Mouse (Mus musculus): ENCODE data around the gene Zfp92.
"Not testable (repeated sequence)": the region's sequence is repeated elsewhere in the genome, so short reads cannot be mapped to it uniquely, and the experiment has no call there.

Zfp92 gene

GRCm38 (mm10) chrX:73410880-73411517 is at the start of gene Zfp92:
TSS of gene Zfp92 (plus strand) at chrX:73411096.
- no peak for DNase-seq (ENCODE audit: extremely low read depth, low read depth, low spot score)

GRCm38 (mm10) chrX:73363291-73363690 is 47.6 kb upstream of the Zfp92 start:
- no peak for DNase-seq (ENCODE audit: extremely low read depth, low read depth, low spot score)

- no peak for DNase-seq (ENCODE audit: extremely low read depth, low read depth, low spot score)
Measured at GRCm38 (mm10) chrX:73384419-73384818, 26.5 kb upstream of the Zfp92 start.

GRCm38 (mm10) chrX:73384924-73385323 is 26.0 kb upstream of the Zfp92 start:
- no peak for DNase-seq (ENCODE audit: extremely low read depth, low read depth, low spot score)

GRCm38 (mm10) chrX:73391481-73391880 is 19.4 kb upstream of the Zfp92 start:
- no peak for DNase-seq (ENCODE audit: extremely low read depth, low read depth, low spot score)

- no peak for DNase-seq (ENCODE audit: extremely low read depth, low read depth, low spot score)
Measured at GRCm38 (mm10) chrX:73396446-73396845, 14.4 kb upstream of the Zfp92 start.

- not testable (repeated sequence) for DNase-seq (ENCODE audit: extremely low read depth, low read depth, low spot score)
Measured at GRCm38 (mm10) chrX:73398636-73399035, 12.3 kb upstream of the Zfp92 start, which contains the start of gene Gm18336. TSS of gene Gm18336 (minus strand) at chrX:73398736.

GRCm38 (mm10) chrX:73400951-73401350 is 9.9 kb upstream of the Zfp92 start:
- DNase-seq (ENCODE audit: extremely low read depth, low read depth, low spot score), result no peak

GRCm38 (mm10) chrX:73401616-73402015 is 9.3 kb upstream of the Zfp92 start:
- no peak for DNase-seq (ENCODE audit: extremely low read depth, low read depth, low spot score)

GRCm38 (mm10) chrX:73412767-73413166 is 1.9 kb downstream of the Zfp92 start:
- DNase-seq (ENCODE audit: extremely low read depth, low read depth, low spot score), result no peak

GRCm38 (mm10) chrX:73430036-73430435 is 19.1 kb downstream of the Zfp92 start:
- DNase-seq (ENCODE audit: extremely low read depth, low read depth, low spot score), result no peak

- DNase-seq (ENCODE audit: extremely low read depth, low read depth, low spot score), result no peak
Measured at GRCm38 (mm10) chrX:73432850-73433249, 22.0 kb downstream of the Zfp92 start.

GRCm38 (mm10) chrX:73435252-73435651 is 24.4 kb downstream of the Zfp92 start, which contains the start of gene Trex2:
TSS of gene Trex2 (minus strand) at chrX:73435344.
- no peak for DNase-seq (ENCODE audit: extremely low read depth, low read depth, low spot score)

GRCm38 (mm10) chrX:73441428-73441827 is 30.5 kb downstream of the Zfp92 start:
- no peak for DNase-seq (ENCODE audit: extremely low read depth, low read depth, low spot score)

GRCm38 (mm10) chrX:73451949-73452348 is 41.1 kb downstream of the Zfp92 start:
- no peak for DNase-seq (ENCODE audit: extremely low read depth, low read depth, low spot score)

- DNase-seq (ENCODE audit: extremely low read depth, low read depth, low spot score), result peak; percentile 62
Measured at GRCm38 (mm10) chrX:73458877-73459392, 48.0 kb downstream of the Zfp92 start, which contains the start of gene Haus7. TSS of gene Haus7 (minus strand) at chrX:73459044.

- DNase-seq (ENCODE audit: extremely low read depth, low read depth, low spot score), result no peak
Measured at GRCm38 (mm10) chrX:73460792-73461191, 49.9 kb downstream of the Zfp92 start.

- no peak for DNase-seq (ENCODE audit: extremely low read depth, low read depth, low spot score)
Measured at GRCm38 (mm10) chrX:73465483-73466186, 54.7 kb downstream of the Zfp92 start.

GRCm38 (mm10) chrX:73467446-73468241 is 56.7 kb downstream of the Zfp92 start:
- no peak for DNase-seq (ENCODE audit: extremely low read depth, low read depth, low spot score)

GRCm38 (mm10) chrX:73468330-73468729 is 57.4 kb downstream of the Zfp92 start:
- no peak for DNase-seq (ENCODE audit: extremely low read depth, low read depth, low spot score)

GRCm38 (mm10) chrX:73468752-73469151 is 57.9 kb downstream of the Zfp92 start:
- no peak for DNase-seq (ENCODE audit: extremely low read depth, low read depth, low spot score)

Data from fat pad, adult 2 months (tissue).